Mouse (Mus musculus): ENCODE results near the gene Rasgef1a. TPM values are rescaled to one million over a fixed set of nuclear protein-coding genes. Genes with fewer than 3 reads are reported as not detected.
A peak's percentile ranks its signal among the peaks of the same experiment; 100 is the strongest.

The Rasgef1a gene
- total and polyA plus RNA-seq, 2 experiments from 2014 or later: 13.1 to 25.4 TPM

- Histone ChIP-seq H3K4me2 (ENCODE audit: low read depth) (no peak overlapping the region), H3K9ac (no peak overlapping the region), H3K4me3 (ENCODE audit: low read depth, low read length) (no peak overlapping the region), H3K9me3 (ENCODE audit: low read length) (no peaks in the 10 kb centered on the region), H3K36me3 (ENCODE audit: insufficient read depth) (peaks cover 16% of the 10 kb centered on the region), H3K27me3 (ENCODE audit: insufficient read depth, low read length) (no peaks in the 10 kb centered on the region), H3K27ac (ENCODE audit: low read depth, low read length) (no peak overlapping the region), H3K4me1 (ENCODE audit: insufficient read depth) (no peaks in the 10 kb centered on the region)
- 88% methylated on average over 8 of the region's 8 CpGs for WGBS
- DNase-seq (no peak), ATAC-seq (no peak)
- TF ChIP-seq CTCF (IDR thresholded peaks at IDR 0.05; ENCODE audit: low read depth): no peak
Measured at GRCm38 (mm10) chr6:118084596-118084995, 73.4 kb downstream of the Rasgef1a start.

GRCm38 (mm10) chr6:118087955-118088354 is 76.7 kb downstream of the Rasgef1a start:
- WGBS: 66% methylated on average over 8 of the region's 8 CpGs
- H3K9me3 ChIP-seq (ENCODE audit: low read length): no peaks in the 10 kb centered on the region
- H3K4me1 ChIP-seq (ENCODE audit: insufficient read depth): no peaks in the 10 kb centered on the region
- ATAC-seq (no peak), DNase-seq (no peak)
- no peaks in the 10 kb centered on the region for H3K27me3 ChIP-seq (ENCODE audit: insufficient read depth, low read length)
- no peak overlapping the region for H3K9ac ChIP-seq
- peaks cover 16% of the 10 kb centered on the region for H3K36me3 ChIP-seq (ENCODE audit: insufficient read depth)
- no peak overlapping the region for H3K4me2 ChIP-seq (ENCODE audit: low read depth)
- peak; percentile 41 for TF ChIP-seq CTCF (IDR thresholded peaks at IDR 0.05; ENCODE audit: low read depth)
- no peak overlapping the region for H3K27ac ChIP-seq (ENCODE audit: low read depth, low read length)
- no peak overlapping the region for H3K4me3 ChIP-seq (ENCODE audit: low read depth, low read length)

- no peaks in the 10 kb centered on the region for H3K27me3 ChIP-seq (ENCODE audit: insufficient read depth, low read length)
- 73% methylated on average over 17 of the region's 17 CpGs for WGBS
- no peak for DNase-seq
Measured at GRCm38 (mm10) chr6:118088750-118089440, 77.7 kb downstream of the Rasgef1a start.

GRCm38 (mm10) chr6:118090827-118091226 is 79.6 kb downstream of the Rasgef1a start:
- H3K27ac ChIP-seq (ENCODE audit: low read depth, low read length): no peak overlapping the region
- WGBS: 83% methylated on average over 9 of the region's 9 CpGs
- TF ChIP-seq CTCF (IDR thresholded peaks at IDR 0.05; ENCODE audit: low read depth): no peak
- no peak for DNase-seq
- no peak overlapping the region for H3K4me2 ChIP-seq (ENCODE audit: low read depth)
- no peak for ATAC-seq
- H3K9ac ChIP-seq: no peak overlapping the region
- no peaks in the 10 kb centered on the region for H3K4me1 ChIP-seq (ENCODE audit: insufficient read depth)
- no peaks in the 10 kb centered on the region for H3K27me3 ChIP-seq (ENCODE audit: insufficient read depth, low read length)
- H3K9me3 ChIP-seq (ENCODE audit: low read length): no peaks in the 10 kb centered on the region
- H3K4me3 ChIP-seq (ENCODE audit: low read depth, low read length): no peak overlapping the region
- peaks cover 14% of the 10 kb centered on the region for H3K36me3 ChIP-seq (ENCODE audit: insufficient read depth)

More at GRCm38 (mm10) chr6:118088750-118089440, 77.7 kb downstream of the Rasgef1a start:
- ATAC-seq: no peak
- no peak overlapping the region for H3K4me3 ChIP-seq (ENCODE audit: low read depth, low read length)
- no peak overlapping the region for H3K27ac ChIP-seq (ENCODE audit: low read depth, low read length)
- no peak overlapping the region for H3K4me2 ChIP-seq (ENCODE audit: low read depth)
- H3K36me3 ChIP-seq (ENCODE audit: insufficient read depth): peaks cover 16% of the 10 kb centered on the region
- no peak overlapping the region for H3K9ac ChIP-seq
- TF ChIP-seq CTCF (IDR thresholded peaks at IDR 0.05; ENCODE audit: low read depth): no peak
- no peaks in the 10 kb centered on the region for H3K9me3 ChIP-seq (ENCODE audit: low read length)
- no peaks in the 10 kb centered on the region for H3K4me1 ChIP-seq (ENCODE audit: insufficient read depth)

- DNase-seq: no peak
- 84% methylated on average over 8 of the region's 8 CpGs for WGBS
Measured at GRCm38 (mm10) chr6:118097765-118098365, 86.6 kb downstream of the Rasgef1a start.

GRCm38 (mm10) chr6:118099311-118099802 is 88.1 kb downstream of the Rasgef1a start:
- H3K9ac ChIP-seq: no peak overlapping the region
- H3K4me3 ChIP-seq (ENCODE audit: low read depth, low read length): no peak overlapping the region
- peak; percentile 71 for TF ChIP-seq CTCF (IDR thresholded peaks at IDR 0.05; ENCODE audit: low read depth)
- no peak overlapping the region for H3K4me2 ChIP-seq (ENCODE audit: low read depth)
- ATAC-seq (peak; percentile 54), DNase-seq (peak; percentile 60)
- no peak overlapping the region for H3K27ac ChIP-seq (ENCODE audit: low read depth, low read length)
- WGBS: 40% methylated on average over 2 of the region's 2 CpGs
- H3K9me3 ChIP-seq (ENCODE audit: low read length): no peaks in the 10 kb centered on the region
- no peaks in the 10 kb centered on the region for H3K4me1 ChIP-seq (ENCODE audit: insufficient read depth)
- no peaks in the 10 kb centered on the region for H3K27me3 ChIP-seq (ENCODE audit: insufficient read depth, low read length)
- no peaks in the 10 kb centered on the region for H3K36me3 ChIP-seq (ENCODE audit: insufficient read depth)

More at GRCm38 (mm10) chr6:118097765-118098365, 86.6 kb downstream of the Rasgef1a start:
- Histone ChIP-seq H3K27me3 (ENCODE audit: insufficient read depth, low read length) (no peaks in the 10 kb centered on the region), H3K9ac (no peak overlapping the region), H3K9me3 (ENCODE audit: low read length) (no peaks in the 10 kb centered on the region), H3K4me1 (ENCODE audit: insufficient read depth) (no peaks in the 10 kb centered on the region), H3K27ac (ENCODE audit: low read depth, low read length) (no peak overlapping the region), H3K36me3 (ENCODE audit: insufficient read depth) (no peaks in the 10 kb centered on the region), H3K4me2 (ENCODE audit: low read depth) (no peak overlapping the region), H3K4me3 (ENCODE audit: low read depth, low read length) (no peak overlapping the region)
- no peak for TF ChIP-seq CTCF (IDR thresholded peaks at IDR 0.05; ENCODE audit: low read depth)
- ATAC-seq: no peak

- Histone ChIP-seq H3K4me2 (ENCODE audit: low read depth) (no peak overlapping the region), H3K9me3 (ENCODE audit: low read length) (no peaks in the 10 kb centered on the region), H3K27me3 (ENCODE audit: insufficient read depth, low read length) (no peaks in the 10 kb centered on the region), H3K4me1 (ENCODE audit: insufficient read depth) (no peaks in the 10 kb centered on the region), H3K4me3 (ENCODE audit: low read depth, low read length) (no peak overlapping the region), H3K36me3 (ENCODE audit: insufficient read depth) (peaks cover 40% of the 10 kb centered on the region), H3K27ac (ENCODE audit: low read depth, low read length) (no peak overlapping the region), H3K9ac (no peak overlapping the region)
- ATAC-seq (no peak), DNase-seq (no peak)
- peak; percentile 45 for TF ChIP-seq CTCF (IDR thresholded peaks at IDR 0.05; ENCODE audit: low read depth)
- WGBS: 69% methylated on average over 1 of the region's 1 CpGs
Measured at GRCm38 (mm10) chr6:118111810-118112209, 100.6 kb downstream of the Rasgef1a start.

Measured in forebrain, postnatal 0 days (tissue).